Mouse (Mus musculus) testis, adult 2 months (tissue): Measurements from ENCODE around the gene Clec4g. TPM values are rescaled to one million over a fixed set of nuclear protein-coding genes. Genes with fewer than 3 reads are reported as not detected.
"Not testable (repeated sequence)": the region's sequence is repeated elsewhere in the genome, so short reads cannot be mapped to it uniquely, and the experiment has no call there.

ENCODE experiments used
- H3K27ac ChIP-seq: fragments of 200-500 bp; 2 replicates; pipeline ENCODE4 v1.5.1; 2012; ENCODE audit warnings: low read depth, low read length; ENCODE audit not compliant: control insufficient read depth, insufficient read depth
- H3K27me3 ChIP-seq: fragments of 200-500 bp; 2 replicates; pipeline ENCODE4 v1.6.1; 2012; ENCODE audit warnings: mild to moderate bottlenecking, low read length, moderate library complexity; ENCODE audit not compliant: control insufficient read depth, insufficient read depth
- H3K36me3 ChIP-seq: fragments of 200-500 bp; 2 replicates; pipeline ENCODE4 v1.6.1; 2012; ENCODE audit warnings: mild to moderate bottlenecking, low read length; ENCODE audit not compliant: control insufficient read depth, insufficient read depth
- H3K4me1 ChIP-seq: fragments of 200-500 bp; 2 replicates; pipeline ENCODE4 v1.6.1; 2012; ENCODE audit warnings: low read length; ENCODE audit not compliant: control insufficient read depth, insufficient read depth
- H3K4me3 ChIP-seq: fragments of 200-500 bp; 2 replicates; pipeline ENCODE4 v1.5.1; 2012; ENCODE audit warnings: low read depth, mild to moderate bottlenecking, low read length, moderate library complexity, mixed read lengths; ENCODE audit not compliant: control insufficient read depth
- CTCF ChIP-seq: fragments of 200-500 bp; IDR thresholded peaks from 2 replicates; pipeline ENCODE4 v1.5.1; 2012; ENCODE audit warnings: low read depth, mild to moderate bottlenecking, inconsistent platforms, low read length, moderate library complexity; ENCODE audit not compliant: control insufficient read depth, insufficient read depth, insufficient replicate concordance
- POLR2A ChIP-seq: fragments of 200-500 bp; IDR thresholded peaks from 2 replicates; pipeline ENCODE4 v1.6.1; 2012; ENCODE audit warnings: low read depth, mild to moderate bottlenecking, inconsistent platforms, low read length, moderate library complexity; ENCODE audit not compliant: control insufficient read depth
- polyA plus RNA-seq: library from polyadenylated mRNA; depleted of rRNA; stranded (reverse); fragments of >200 nt; gene quantifications from 2 replicates; pipeline ENCODE4 v1.2.3, GENCODE M21; 2012; rRNA removed

Clec4g gene
- 17.6 and 42.1 TPM in 2 replicates for polyA plus RNA-seq

DNA sequence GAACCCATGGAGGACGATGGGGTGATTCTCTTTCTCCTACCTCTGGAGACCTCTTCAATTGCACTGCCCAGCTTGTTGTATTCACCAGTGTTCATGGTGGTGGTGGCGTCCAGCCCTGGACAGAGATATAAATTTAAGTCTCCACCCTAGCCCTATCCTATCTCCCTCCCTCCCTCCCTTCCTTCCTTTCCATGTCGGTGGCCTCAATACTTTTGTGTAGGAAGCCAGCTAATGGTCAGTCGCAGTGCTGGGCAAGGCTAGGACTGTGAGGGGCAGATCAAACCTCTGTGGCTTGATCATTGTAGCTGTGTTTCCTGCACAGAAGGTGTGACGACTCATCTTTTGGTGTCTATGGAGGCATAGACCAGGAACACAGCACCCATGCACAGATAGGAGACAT is at the start of gene Clec4g:
Gene Clec4g, minus strand, starts transcription at position 101 of the 400 bp plus-strand sequence.
- H3K4me1 ChIP-seq: peaks cover 13% of the 10 kb centered on the region
- H3K27me3 ChIP-seq: no peaks in the 10 kb centered on the region
- H3K36me3 ChIP-seq: no peaks in the 10 kb centered on the region
- TF ChIP-seq POLR2A (no peak), CTCF (no peak)
- H3K4me3 ChIP-seq: no peak within 1 kb of the TSS
- H3K27ac ChIP-seq: no peak within 1 kb of the TSS

- H3K27ac ChIP-seq, H3K4me1 ChIP-seq, H3K4me3 ChIP-seq, H3K27me3 ChIP-seq, H3K36me3 ChIP-seq: not testable (repeated sequence)
These were observed 48.2 kb upstream of the Clec4g start for GRCm38 (mm10) chr8:3768641-3769040.

DNA sequence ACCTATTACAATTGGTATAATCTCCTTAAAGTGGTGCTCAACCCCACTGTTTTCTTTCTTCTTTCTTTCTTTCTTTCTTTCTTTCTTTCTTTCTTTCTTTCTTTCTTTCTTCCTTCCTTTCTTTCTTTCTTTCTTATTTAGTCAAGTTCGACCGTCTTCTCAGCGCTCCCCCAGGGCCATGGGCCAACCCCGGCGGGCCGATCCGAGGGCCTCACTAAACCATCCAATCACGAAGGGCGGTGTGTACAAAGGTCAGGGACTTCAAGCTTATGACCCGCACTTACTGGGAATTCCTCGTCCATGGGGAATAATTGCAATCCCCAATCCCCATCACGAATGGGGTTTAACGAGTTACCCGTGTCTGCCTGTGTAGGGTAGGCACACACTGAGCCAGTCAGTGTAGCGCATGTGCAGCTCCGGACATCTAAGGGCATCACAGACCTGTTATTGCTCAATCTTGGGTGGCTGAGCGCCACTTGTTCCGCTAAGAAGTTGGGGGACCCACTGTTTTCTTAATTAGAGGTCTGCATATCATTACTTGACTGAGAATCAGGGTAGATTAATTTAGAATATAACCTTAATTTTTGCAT is 33.9 kb upstream of the Clec4g start:
- TF ChIP-seq CTCF (no peak), POLR2A (no peak)
- no peak overlapping the region for H3K27ac ChIP-seq
- no peaks in the 10 kb centered on the region for H3K36me3 ChIP-seq
- no peaks in the 10 kb centered on the region for H3K27me3 ChIP-seq
- H3K4me3 ChIP-seq: no peak overlapping the region
- H3K4me1 ChIP-seq: no peaks in the 10 kb centered on the region

DNA sequence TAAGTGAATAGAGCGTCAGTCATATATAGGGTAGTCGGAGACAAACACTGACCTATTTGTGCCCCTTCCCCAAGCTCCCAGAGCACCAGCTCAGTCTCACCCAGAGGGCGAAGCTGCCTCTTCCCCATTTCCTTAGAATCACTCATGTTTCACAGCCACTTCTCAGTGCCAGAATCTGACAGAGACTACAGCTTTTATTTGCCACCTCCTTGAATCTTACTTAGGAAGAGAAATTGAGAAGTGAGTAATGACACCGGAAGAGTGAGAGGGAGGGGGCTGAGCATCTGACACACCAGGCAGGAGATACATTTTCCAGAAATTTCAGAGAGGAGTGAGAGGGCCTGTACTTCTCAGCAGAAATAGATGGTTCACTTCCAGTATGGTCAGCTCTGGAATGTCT is 28.3 kb upstream of the Clec4g start, which contains the start of gene Cd209a:
Gene Cd209a, minus strand, starts transcription at position 224 of the 400 bp plus-strand sequence.
- no peak within 1 kb of the TSS for H3K4me3 ChIP-seq
- no peak within 1 kb of the TSS for H3K27ac ChIP-seq
- no peaks in the 10 kb centered on the region for H3K4me1 ChIP-seq
- no peaks in the 10 kb centered on the region for H3K36me3 ChIP-seq
- no peaks in the 10 kb centered on the region for H3K27me3 ChIP-seq
- TF ChIP-seq CTCF: no peak
- no peak for TF ChIP-seq POLR2A

DNA sequence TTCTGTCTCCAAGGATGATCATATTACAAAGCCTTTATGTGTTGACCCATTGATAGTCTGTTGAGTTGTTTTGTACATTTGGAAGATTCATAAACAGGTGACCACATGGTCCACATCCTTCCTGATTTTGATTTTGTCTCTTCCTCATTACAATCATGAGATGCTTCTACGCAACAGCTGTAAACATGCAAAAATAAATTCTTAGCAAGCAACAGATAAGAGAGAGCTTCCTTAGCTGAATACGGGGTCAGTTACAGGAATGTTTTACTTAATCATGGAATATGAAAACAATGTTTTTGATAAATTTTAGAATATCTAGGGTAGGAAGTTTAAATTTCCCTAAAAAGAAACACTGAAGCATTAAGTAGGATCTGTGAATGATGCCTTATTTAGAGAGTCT is 16.5 kb upstream of the Clec4g start:
- Histone ChIP-seq H3K36me3 (no peaks in the 10 kb centered on the region), H3K4me3 (no peak overlapping the region), H3K27me3 (no peaks in the 10 kb centered on the region), H3K27ac (no peak overlapping the region), H3K4me1 (no peaks in the 10 kb centered on the region)
- no peak for TF ChIP-seq CTCF
- no peak for TF ChIP-seq POLR2A

GRCm38 (mm10) chr8:3735599-3735998 is 15.1 kb upstream of the Clec4g start:
- no peak overlapping the region for H3K27ac ChIP-seq
- no peak overlapping the region for H3K4me3 ChIP-seq
- TF ChIP-seq CTCF (no peak), POLR2A (no peak)

DNA sequence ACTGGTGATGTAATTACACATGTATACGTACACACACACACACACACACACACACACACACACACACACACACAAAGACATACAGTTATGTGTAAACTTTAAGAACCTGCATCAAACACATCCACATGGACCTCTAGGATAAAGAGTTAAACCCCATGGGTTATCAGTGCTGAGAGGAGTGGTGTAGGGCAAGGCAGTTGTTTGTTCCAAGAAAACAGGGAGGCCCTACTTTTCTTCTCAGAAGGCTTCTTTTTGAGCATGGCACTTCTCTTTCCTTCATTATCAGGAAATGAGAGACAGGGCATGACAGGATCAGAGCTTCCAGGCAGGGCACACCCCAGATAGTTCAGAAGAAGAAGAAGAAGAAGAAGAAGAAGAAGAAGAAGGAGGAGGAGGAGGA is 13.6 kb upstream of the Clec4g start:
- H3K27ac ChIP-seq: no peak overlapping the region
- no peaks in the 10 kb centered on the region for H3K27me3 ChIP-seq
- no peaks in the 10 kb centered on the region for H3K36me3 ChIP-seq
- no peak overlapping the region for H3K4me3 ChIP-seq
- no peaks in the 10 kb centered on the region for H3K4me1 ChIP-seq
- TF ChIP-seq POLR2A: no peak
- TF ChIP-seq CTCF: no peak

More at GRCm38 (mm10) chr8:3735599-3735998, 15.1 kb upstream of the Clec4g start:
- no peaks in the 10 kb centered on the region for H3K4me1 ChIP-seq
- no peaks in the 10 kb centered on the region for H3K36me3 ChIP-seq
- no peaks in the 10 kb centered on the region for H3K27me3 ChIP-seq

DNA sequence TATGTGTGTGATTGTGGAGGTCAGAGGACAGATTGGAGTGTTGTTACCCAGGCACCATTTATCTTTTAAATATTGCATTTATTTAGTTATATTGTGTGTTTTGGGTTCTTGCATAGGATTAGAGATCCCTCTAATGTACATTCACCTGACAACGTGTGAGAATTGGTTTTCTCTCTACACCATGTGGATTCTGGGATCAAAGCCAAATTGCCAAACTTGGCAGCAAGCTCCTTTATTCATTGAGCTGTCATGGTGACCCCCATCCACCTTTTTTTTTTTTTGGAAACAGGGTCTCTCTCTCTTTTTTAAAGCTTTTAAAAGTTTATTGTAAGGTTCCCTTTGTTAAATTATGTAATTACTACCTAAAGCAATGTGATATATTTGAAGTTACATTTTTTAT is 590 bp upstream of the Clec4g start:
- TF ChIP-seq POLR2A (no peak), CTCF (no peak)
- Histone ChIP-seq H3K36me3 (no peaks in the 10 kb centered on the region), H3K27ac (no peak overlapping the region), H3K27me3 (no peaks in the 10 kb centered on the region), H3K4me3 (no peak overlapping the region), H3K4me1 (peaks cover 13% of the 10 kb centered on the region)
